Mouse (Mus musculus): ENCODE measurements around the gene Arl5a.

The Arl5a gene

DNA sequence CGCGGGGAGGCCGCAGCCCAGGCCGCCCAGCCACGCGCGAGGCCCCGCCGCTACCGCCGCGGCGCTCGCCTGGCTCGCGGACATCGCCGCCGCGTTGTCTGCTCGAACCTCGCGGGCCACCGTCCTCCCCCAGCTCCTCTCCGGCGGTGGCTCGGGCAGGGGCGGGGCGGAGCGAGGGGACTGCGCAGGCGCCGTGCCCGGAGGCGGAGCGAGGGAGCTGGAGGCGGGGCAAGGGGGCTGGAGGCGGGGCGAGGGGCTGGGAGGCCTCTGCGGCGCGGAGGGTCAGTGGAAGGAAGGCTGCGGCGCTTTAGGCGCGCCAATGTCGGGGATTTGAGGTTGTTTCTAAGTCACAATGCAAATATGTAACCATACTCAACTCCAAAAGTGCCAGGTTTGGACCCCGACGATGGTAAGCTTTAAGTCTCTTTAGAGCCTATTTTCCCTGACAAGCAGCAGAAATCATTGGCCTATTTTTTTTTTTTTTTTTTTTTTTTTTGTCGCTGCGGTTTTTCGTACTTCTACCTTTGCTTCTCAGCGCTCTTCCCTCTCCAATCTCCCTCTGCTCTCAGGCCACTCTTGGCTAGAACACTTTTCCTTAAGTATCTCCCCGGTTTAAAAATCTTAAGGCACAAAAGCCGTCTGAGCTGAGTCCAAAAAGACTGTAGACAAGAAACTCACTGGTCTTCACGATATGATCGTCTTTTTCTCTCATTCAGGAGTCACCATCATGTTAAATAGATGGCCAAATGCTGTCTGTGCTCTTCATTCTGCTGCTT, at the start of gene Arl5a:
Arl5a (minus strand) TSS at position 155 of the 776 bp plus-strand sequence.
- peak; percentile 98 for DNase-seq

DNA sequence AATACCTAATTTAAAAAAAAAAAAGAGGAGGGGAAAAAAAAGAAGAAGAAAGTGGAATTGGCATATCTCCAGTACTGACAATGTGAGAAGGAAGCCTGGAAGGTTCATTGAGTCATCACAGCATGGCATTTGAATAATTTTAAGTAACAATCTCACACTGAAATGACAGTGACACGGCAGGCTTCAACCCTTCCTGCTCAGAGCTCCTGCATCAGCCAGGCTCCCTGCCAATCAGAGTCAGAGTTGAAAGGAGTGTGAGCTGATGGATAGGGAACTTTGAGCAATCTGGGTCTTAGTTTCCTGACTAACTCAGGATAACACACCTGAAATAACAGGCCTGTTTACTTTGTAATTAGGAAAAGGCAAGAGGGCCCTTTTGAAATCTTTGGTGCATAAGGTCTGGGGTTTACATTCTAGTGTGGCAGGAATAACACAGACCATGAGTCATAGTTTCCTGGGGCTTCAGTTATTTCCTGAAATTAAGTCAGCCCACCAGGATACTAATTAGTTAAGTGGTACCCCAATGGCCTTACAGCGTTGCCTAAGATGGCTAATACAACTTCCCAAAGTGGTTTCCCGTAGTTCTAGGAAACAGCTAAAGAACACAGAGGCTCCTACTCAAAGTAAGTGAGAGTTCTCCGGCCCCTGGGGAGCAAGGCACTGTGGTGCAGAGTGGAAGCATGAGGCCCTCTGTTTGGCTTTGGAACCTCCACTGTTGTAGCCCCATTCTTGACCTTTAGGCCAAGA, 47.0 kb upstream of the Arl5a start:
- DNase-seq, result no peak

DNA sequence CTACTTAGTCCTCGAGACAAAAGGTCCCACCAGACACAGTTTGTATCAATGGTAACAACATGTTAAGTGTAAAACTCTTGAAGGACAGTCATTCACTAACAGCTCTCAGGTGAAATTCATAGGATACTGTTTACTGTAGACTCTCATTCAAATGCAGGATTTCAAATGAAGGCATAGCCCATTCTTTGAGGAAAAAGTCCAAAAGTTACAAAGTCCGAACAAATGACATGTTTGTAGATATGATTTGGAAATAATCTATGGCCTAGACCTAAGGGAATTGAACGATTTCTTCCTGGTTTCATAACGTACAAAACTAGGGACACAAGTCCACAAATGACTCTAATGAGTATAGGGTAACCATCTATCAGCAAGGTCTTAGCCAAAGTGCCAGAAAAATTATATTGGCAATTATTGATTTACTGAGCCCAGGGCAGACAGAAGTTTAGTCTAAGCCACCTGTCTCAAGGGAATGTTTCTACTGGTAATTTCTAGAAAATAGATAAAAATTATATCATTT, 45.4 kb upstream of the Arl5a start:
- DNase-seq, result no peak

DNA sequence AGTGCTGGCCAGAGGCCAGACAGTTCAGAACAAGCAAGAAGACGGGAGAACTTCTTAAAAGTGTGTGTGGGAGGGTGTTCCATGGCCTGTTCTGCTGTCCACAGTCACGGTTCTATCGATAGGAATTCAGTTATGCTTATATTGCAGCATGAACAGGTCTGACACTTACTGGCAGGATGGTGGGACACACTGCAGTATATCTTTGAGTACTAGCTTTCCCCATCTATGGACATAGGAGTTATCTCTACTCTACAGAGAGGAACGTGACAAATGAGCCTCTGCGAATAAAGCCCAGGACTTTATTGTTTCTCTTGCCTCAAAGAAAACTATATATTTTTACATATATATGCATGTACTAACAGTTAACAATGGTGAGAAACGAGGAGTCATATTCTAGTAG, 42.9 kb upstream of the Arl5a start:
- DNase-seq, result no peak

DNA sequence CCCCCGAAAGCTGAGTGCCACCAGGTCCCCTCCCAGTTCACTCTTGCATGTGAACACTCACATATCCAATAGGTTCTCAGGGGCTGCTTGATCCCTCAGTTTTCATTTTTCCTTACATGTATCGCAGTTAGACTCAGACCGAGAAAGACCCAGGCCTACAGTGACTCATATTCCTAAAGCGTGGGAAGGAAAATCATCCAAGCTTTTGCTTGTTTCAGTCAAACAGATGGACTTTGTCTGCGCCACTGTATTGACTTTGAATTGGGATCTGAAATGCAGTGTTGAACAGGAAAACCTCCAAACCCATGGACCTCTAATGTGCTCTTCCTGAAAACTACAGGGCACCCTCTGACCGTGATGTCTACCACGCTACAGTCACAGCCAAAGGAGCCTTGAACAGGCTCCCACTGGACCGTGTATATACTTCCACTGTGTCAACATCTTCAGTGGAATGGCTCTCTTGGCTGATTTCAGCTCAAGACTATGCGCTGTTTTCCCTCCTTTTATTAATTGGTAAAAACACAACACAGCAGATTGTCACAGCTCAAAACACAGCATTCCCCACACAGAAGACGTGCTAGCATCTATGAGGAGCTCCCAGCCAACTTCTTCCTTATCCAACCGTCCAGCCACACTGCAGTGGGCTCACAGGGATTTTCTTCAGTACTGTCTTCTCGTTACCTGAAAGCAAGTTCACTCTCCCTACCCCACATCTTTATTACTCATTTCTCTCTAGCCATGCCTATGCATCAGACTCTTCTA, 36.7 kb upstream of the Arl5a start:
- DNase-seq, result no peak

DNA sequence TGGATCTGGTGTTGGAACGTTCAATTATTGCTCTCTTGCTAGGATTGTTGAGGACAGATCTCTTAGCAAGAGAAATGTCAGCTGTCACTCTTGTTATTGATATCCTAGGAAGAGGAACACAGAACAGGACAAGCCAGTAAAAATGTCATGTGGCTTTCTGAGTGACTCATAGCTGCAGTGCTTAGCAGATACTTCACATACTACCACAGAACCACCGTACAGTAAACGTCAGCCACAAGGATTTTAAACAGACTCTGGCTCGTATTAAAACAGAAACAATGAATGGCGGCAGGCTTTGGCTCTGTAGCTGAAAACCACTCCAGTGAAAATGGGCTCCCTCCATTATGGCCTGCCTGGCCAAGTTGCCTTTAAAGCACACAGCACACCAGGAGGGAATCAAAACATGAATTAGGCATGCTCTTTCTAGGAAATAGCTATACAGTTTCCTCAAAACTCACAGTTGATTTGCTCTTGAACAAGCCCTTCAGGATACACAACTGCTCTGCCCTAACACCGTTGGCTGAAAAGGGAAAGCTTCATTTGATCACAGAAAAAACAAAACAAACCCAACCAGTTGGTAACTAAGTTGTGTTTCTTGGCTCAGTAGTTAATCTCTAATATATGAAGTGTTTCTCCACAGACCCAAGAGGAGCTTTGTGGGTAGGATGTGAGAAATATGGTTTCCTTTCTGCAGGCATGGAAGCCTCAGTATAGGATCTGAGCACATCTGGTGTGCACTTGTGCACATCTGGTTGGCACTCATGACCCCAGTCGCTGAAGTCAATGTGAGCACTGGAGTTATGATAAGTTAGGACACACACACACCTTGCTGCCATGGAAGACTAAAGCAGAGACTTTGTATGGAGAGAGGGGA, 31.1 kb upstream of the Arl5a start:
- no peak for DNase-seq

DNA sequence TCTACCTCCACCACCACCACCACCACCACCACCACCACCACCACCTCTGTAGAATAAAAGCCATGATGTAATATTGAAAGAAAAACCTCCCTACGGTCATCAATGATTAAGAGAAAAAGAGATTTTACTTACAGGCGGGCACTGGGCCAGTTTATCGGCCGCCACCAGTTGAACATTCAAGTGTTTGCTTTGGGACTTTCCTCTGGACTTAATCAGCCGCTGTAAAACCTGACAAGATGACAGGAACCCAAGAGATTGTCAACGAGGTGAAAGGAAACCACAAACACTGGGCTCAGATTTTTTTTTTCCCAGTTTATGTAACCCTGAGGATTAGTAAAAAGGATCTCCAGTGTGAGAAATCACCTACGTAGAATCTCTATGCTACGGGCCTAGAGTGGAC, 25.1 kb upstream of the Arl5a start:
- no peak for DNase-seq

DNA sequence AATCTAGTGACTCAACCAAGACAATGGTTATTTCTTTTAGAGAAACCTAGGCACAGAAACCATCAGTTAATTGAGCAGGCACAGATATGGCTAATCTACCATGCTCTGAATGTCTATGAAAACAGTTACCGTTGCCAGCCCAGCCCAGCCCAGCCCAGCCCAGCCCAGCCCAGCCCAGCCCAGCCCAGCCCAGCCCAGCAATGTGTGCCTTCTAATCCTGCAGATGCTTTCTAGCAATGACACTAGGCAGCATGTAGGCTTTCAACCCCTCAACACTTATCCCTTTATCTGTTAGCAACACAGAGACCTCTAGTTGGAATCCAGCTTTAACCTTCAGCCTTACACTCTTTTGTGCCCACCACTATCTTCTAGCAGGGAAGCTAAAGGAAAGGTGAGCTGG, 24.2 kb upstream of the Arl5a start:
- DNase-seq, result no peak

DNA sequence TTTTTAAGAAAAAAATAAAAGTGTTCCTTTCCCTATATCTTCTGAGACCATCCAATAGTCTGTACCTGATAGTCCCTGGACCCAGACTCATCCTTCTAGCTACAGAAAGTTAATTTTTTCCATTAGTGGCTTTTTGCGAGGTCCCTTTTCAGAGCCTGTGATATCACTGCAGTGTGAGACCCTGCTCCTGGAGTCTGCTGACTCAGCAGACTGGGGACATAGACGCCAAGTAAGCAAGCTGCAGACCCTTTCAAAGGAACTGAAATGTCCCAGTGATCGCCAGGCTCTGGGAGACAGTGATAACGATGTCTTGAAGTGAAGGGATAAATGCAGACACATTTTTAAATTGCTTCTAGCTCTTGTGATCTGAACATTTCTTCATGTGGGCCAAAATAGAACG, 21.9 kb upstream of the Arl5a start:
- DNase-seq, result no peak

DNA sequence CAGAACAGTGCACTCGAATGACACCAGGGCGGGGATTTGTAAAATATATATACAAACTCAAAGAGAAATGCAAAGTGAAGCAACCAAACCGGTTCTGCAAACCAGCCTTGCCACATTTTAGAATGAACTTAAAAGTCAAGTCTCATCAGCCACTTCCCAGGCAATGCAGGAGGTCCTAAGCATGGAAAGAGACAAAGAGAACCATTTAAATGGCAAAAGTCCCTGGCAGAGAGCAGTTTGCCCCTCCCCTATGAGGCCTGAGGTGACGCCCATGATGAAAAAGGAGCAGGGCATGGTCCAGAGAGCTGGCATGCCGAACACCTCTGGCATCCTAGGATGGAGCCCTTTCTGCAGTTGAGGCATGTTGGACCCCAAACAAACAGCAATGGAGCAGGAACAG, 17.4 kb upstream of the Arl5a start:
- DNase-seq, result peak; percentile 8

DNA sequence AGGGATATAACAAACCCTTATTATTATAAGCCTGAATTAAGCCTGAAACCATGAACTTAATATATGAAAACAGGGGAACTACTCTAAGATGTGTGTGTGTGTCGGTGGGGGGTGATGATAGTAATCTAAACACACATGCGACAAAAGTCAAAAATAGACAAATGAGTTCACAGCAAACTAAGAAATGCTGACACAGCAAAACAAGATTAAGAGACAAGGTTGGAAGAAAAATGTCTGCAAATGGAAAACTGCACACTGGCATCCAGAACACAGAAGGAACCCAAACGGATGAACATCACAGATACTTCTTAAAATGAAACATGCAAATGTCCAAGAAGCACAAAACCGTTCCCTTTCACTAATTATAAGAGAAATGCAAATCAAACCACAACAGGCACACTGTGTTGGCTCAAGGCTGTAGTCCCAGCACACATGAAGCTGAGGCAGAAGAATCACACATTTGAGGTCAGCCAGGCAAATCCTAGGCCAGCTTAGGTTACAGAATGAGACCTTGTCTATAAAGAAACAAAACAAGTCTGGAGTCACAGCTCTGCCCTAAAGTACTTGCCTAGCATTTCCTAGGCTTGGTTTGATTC, 15.8 kb upstream of the Arl5a start:
- no peak for DNase-seq

DNA sequence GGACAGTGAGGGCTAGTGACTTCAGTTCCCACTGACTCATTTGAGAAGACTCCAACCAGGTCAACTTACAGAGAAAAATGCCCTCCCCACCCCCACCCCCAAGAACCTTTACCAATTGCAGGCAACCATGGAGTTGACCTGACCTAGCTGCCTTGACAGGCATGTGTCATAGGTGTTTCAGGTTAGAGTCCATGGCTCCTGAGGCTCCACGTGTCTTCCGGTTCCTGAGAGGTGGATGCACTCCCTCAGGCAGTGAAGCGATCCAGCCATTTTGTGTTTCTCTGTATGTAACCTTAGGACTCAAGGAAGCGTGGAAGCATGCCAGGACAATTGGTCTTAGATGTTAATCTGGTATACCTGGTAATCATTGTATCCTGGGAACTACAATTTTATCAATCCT, 13.7 kb upstream of the Arl5a start:
- DNase-seq, result no peak

DNA sequence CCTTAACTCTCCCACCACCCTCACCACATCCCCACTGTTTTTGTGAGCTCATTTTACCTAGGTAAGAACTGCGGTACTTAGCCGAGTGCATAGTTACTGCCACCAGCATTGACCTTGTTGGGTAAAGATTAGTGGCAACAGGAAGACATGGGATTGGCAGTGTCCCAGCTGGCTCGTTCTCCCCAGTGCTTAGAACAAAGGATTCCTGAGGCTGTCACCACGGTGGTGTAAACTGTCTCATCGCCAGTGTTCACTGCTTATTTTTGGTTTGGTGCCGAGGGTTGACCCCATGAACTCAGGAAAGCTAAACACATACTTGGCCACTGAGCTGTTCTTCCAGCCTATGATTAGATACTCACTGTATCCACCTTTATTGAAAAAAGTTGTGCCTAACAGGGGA, 13.3 kb upstream of the Arl5a start:
- peak; percentile 79 for DNase-seq

DNA sequence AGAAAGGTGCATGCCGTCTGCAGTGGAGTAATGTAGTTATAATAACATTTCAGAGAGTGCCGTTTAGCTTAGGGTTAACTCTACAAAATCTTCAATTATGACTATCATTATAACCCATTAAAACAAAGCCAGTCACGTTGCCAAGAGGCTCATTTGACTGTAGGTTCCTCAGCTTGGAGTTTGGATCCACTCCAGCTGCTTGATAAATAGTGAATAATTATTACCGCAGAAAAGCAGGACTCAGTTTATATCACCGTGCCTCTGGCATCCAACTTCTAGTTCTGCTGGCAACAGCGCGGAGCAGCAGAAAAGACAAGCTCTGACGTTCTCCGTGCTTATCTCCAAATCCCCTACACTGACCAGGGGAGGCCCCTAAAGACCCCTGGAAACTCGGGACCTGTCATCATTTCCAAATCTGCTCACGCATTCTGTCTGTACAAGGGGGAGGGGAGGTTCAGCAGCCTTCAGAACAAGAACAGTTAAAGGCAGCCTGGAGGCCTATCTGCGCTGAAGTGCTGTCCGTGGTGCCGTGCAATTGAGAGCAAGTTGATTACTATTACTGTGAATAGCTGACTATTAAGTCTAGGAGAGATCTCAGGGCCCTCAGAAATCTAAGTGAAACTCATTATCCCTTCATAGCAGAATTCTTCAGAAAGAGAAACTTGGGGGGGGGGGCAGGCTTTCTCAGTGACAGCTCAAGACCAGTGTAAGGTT, 11.4 kb upstream of the Arl5a start:
- no peak for DNase-seq

DNA sequence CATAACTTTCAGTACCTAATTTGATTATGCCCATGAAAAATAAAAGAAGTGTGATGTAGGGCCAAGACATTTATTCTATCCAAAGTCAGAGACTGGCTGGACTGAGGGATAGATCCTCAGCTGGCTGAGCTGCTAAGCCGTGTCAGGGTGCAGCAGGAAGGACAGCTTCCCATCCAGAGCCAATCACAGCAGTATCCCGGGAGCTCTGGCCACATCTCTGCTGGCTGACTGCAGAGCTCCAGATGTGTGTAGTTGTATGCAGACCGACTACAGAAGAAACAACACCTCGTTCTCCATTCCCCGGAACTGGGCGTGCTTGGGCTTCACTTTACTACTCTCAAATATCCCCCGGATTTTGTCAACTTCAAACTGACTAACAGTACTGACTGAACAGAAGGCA, 8.7 kb upstream of the Arl5a start:
- DNase-seq, result peak; percentile 23

DNA sequence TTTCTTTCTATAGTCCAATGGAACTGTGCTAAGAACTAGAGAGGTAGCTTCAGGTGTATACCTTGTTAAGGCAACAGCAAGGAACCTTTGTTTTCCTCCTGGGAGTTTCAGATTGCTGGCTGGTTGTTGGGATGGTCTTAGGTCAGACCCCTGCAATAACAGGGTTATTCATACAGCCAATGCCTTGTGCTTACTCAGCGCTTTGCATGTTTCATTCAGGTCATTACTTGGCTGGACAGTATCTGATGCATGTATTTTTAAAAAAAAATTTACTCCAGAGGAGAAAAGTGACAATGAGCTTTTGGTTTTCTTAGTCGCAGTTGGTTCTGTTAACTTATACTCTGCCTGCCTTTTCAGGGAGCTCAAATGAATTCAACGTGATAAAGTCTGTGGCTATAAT, 2.7 kb upstream of the Arl5a start:
- no peak for DNase-seq

DNA sequence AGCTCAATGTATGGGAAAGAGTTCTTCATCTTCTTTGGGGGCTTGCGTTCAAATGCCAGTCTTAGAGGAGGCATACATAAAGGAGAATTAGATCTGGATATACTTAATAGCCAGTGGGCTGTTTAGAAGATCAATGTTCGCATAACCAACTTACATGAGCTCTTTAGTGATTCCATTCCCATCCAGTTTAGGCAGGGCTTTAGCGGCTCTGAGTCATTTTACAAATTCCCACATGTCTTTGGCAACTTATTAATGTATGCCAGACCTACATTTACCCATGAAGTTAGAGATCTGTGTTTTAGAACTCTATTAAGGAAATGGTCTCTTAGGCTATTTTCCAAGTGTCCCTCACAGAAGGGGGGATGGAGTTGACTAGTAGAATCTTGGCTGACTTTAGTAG, 1.3 kb upstream of the Arl5a start:
- no peak for DNase-seq

DNA sequence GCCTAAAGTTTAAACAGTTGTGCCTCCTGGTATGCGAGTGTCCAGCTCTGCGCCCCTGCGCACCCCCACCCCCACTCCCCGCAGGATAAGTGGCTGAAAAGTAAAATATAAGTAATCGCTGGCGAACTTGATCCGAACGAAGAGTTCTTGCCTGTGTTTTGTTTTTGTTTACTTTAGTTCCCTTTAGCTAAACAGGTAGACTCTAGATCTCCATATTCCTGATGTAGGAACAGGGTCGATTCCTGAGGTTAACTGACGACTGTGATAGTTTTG, 758 bp upstream of the Arl5a start:
- peak; percentile 31 for DNase-seq

DNA sequence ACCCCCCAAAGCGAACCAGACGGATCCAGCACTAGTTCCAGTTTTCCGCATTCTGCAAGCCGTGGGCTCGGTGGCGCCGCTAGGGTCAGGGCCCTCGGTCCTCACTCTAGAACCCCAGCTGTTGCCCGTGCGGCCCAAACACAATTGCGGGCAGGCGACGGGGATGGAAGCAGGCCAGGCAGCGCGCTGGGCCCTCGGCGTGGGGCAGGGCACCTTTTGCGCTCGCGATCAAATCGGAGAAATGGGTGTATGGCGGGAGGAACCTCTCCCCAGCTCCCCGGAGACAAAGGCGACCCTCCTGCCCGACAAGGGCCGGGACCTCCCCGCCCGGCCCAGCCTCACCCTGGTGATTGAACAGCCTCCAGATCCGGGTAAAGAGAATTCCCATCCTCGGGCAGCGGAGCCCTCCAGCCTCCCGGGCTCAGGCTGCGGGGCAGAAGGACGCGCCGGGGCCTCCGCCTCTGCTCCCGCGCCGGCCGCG, 413 bp downstream of the Arl5a start:
- peak; percentile 68 for DNase-seq

DNA sequence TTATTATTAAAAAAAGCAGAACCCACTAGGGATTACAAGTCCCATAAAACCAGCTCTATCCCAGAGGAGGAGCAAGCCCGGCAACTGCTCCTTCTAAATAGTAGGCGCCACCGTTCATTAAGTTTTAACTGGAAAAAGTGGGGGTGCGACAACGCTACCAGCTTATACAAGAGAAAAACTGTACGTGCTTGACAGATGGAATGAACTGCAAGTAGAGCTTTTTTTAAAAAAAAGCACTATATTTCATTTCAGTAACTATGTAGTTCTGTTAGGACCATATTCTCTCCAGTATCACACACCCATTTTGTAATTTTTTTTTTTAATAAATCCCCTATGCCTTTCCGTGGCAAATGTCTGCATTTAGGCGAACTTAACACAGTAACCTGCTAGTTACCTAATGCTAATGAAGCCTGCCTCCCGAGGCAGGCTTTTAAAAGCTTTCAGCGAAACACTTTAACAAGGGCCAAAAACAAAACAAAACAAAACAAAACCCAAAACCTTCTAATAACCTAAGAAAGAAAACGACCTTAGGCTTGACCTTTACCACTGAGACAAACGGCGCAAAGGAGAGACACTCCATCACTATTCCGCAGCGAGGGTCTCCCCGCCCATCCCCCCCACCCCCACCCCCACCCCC, 972 bp downstream of the Arl5a start:
- peak; percentile 30 for DNase-seq

All from kidney, postnatal 10 days (tissue).